Mouse (Mus musculus): ENCODE measurements at regions not wholly inside any gene's neighbourhood (a gene's known extent, or its start where the extent isn't known, plus 50 kb on each side); places are given as distances from the start of the nearest gene placed in this dataset.

DNA sequence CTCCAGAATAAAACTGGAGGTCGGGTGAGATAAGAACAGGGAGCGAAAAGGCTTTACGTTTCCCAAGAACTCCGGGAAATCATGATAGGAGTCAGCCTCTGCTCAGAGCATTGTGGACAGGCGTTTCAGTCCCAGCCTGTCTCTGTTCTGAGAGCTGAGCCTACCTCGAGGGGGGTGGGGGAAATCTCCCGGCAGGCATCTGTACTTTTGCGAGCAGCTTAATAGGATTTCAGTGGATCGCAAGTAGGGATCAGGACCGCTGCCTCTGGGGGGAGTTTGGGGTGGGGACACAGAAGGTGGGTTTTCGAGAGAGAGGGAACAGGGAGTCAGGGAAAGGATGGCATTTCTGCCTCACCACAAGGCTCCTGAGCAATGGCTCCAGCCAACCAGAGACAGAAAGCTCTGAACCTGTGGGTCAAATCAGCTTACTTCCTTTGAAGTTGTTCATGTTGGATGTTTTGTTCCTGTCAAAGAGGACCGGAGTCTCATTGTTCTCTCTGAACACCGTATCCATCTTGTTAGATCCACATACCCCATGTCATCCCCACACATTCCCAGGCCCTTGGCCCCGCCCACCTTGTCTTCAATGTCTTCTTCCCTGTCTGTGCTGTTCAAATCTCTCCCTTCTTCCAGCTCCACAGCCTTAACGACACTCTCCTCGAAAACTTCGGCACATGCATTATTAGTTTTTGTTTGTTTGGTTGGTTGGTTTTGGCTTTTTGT lies 109.5 kb downstream of the Trim29 start:
- Histone ChIP-seq H3K36me3 (ENCODE audit: control insufficient read depth, insufficient read depth, low read length) (no peaks in the 10 kb centered on the region), H3K4me3 (ENCODE audit: low read depth, low read length) (no peak overlapping the region), H3K4me2 (ENCODE audit: low read depth, low read length) (0 out of 2 replicates have a peak overlapping the region, but pooled peaks have one; percentile 17), H3K9ac (ENCODE audit: low read depth, low read length) (peak overlapping the region; percentile 36; the same call in 1 of the 2 replicates), H3K9me3 (ENCODE audit: control insufficient read depth, low read length) (no peaks in the 10 kb centered on the region), H3K27me3 (replicated peaks; ENCODE audit: control insufficient read depth, insufficient read depth, low read length) (0 out of 2 replicates have a peak, but pooled peaks cover 7% of the 10 kb centered on the region), H3K27ac (replicated peaks; ENCODE audit: low read depth, low read length) (no peak overlapping the region), H3K4me1 (ENCODE audit: control insufficient read depth, insufficient read depth, low read length) (no peaks in the 10 kb centered on the region)
- no peak for DNase-seq (ENCODE audit: low spot score)
- 20% methylated on average over 17 of the region's 17 CpGs for WGBS
- ATAC-seq (ENCODE audit: low read depth): no peak

DNA sequence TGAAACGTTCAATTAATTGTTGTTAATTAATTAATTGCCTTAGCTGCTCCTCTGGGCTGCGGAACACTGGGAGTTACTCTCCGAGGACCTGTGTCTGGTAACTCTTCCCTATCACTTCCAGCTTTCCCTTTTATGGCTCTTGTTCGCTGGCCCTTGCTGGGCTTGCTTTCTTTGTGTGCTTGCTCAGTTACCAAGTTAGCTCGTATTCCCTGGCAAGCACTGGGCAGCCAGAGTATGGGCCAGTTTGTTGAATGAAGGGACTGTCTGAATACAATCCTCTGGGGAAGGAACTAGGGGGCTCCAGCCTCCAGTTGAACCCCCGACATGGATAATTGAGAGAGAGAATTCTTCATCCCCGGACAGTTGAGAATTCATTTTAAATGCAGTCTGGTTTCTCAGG lies 116.4 kb downstream of the Trim29 start:
- no peak overlapping the region for H3K9ac ChIP-seq (ENCODE audit: low read depth, low read length)
- WGBS: 40% methylated on average over 7 of the region's 7 CpGs
- H3K36me3 ChIP-seq (ENCODE audit: control insufficient read depth, insufficient read depth, low read length): no peaks in the 10 kb centered on the region
- H3K27ac ChIP-seq (replicated peaks; ENCODE audit: low read depth, low read length): no peak overlapping the region
- H3K9me3 ChIP-seq (ENCODE audit: control insufficient read depth, low read length): no peaks in the 10 kb centered on the region
- H3K4me3 ChIP-seq (ENCODE audit: low read depth, low read length): no peak overlapping the region
- no peaks in the 10 kb centered on the region for H3K4me1 ChIP-seq (ENCODE audit: control insufficient read depth, insufficient read depth, low read length)
- no peak for ATAC-seq (ENCODE audit: low read depth)
- no peak overlapping the region for H3K4me2 ChIP-seq (ENCODE audit: low read depth, low read length)
- H3K27me3 ChIP-seq (replicated peaks; ENCODE audit: control insufficient read depth, insufficient read depth, low read length): no peaks in the 10 kb centered on the region
- DNase-seq (ENCODE audit: low spot score): no peak

DNA sequence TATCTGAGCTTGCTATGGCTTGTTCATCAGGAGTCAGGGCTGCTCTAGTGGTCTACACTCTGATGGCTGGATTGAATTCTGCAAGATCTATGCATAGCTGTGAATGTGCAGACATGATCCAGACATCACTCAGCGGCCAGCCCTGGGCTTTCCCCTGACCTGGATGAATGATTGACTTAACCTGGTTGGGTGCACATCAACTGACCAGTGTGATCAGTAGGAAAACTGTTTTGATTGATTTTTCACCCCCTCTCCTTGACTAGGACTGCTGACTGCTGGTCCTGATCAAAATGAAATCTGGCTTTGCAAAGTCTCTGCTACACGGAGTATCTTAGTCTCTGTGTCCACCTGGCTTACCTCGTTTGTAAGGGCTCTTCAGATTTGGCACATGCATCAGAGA lies 123.3 kb downstream of the Trim29 start:
- ATAC-seq (ENCODE audit: low read depth) (no peak), DNase-seq (ENCODE audit: low spot score) (no peak)
- H3K4me3 ChIP-seq (ENCODE audit: low read depth, low read length): no peak overlapping the region
- 65% methylated on average over 3 of the region's 3 CpGs for WGBS
- no peaks in the 10 kb centered on the region for H3K27me3 ChIP-seq (replicated peaks; ENCODE audit: control insufficient read depth, insufficient read depth, low read length)
- H3K9ac ChIP-seq (ENCODE audit: low read depth, low read length): no peak overlapping the region
- no peak overlapping the region for H3K27ac ChIP-seq (replicated peaks; ENCODE audit: low read depth, low read length)
- H3K36me3 ChIP-seq (ENCODE audit: control insufficient read depth, insufficient read depth, low read length): no peaks in the 10 kb centered on the region
- H3K9me3 ChIP-seq (ENCODE audit: control insufficient read depth, low read length): no peaks in the 10 kb centered on the region
- H3K4me1 ChIP-seq (ENCODE audit: control insufficient read depth, insufficient read depth, low read length): no peaks in the 10 kb centered on the region
- no peak overlapping the region for H3K4me2 ChIP-seq (ENCODE audit: low read depth, low read length)

DNA sequence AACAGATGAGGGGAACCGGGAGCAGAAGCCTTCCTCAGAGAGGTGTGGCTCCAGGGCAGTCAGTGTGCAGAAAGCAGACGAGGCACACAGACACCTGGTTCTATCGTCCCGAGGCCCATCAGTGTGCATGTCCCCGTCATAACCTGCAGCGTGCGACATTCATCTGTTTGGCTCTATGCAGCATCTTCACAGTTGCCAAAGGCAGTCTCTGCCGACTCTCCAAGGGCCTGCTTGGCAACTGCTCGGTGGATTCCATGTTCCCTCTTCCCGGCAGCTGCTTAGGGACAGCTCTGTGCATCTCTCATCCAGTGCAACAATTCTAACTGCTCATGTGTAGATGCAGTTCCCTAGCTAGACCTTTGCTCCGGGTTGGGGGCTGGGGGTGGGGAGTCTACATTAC lies 127.8 kb downstream of the Trim29 start:
- ATAC-seq (ENCODE audit: low read depth): no peak

DNA sequence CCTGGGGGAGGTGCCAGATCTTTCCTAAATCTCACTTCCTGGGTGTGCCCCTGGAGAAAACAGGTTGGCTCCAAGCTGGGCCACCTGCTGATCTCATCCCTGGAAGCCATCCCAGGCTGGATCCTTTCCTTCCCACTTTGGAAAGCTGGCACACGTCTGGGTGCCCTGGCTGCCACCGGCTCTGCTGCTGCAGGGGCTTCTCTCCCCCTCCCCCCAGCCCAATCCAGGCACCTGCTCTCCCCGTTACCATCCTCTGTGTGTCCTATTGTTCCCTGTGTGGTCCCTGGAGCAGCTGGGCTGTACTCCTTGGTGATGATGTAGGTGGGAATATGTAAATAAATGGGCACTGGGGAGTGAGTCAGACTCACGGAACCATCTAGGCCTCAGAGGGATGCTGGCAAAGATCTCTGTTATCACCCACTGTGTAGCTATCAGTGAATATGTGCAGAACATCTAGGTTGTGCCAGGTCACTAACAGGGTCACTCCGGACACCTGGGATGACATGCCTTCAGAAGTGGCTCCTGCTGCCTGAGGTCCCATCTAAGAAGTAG lies 130.4 kb downstream of the Trim29 start:
- H3K36me3 ChIP-seq (ENCODE audit: control insufficient read depth, insufficient read depth, low read length): no peaks in the 10 kb centered on the region
- H3K27me3 ChIP-seq (replicated peaks; ENCODE audit: control insufficient read depth, insufficient read depth, low read length): no peaks in the 10 kb centered on the region
- H3K27ac ChIP-seq (replicated peaks; ENCODE audit: low read depth, low read length): no peak overlapping the region
- H3K4me3 ChIP-seq (ENCODE audit: low read depth, low read length): no peak overlapping the region
- H3K4me1 ChIP-seq (ENCODE audit: control insufficient read depth, insufficient read depth, low read length): no peaks in the 10 kb centered on the region
- WGBS: 55% methylated on average over 5 of the region's 5 CpGs
- H3K4me2 ChIP-seq (ENCODE audit: low read depth, low read length): no peak overlapping the region
- no peak overlapping the region for H3K9ac ChIP-seq (ENCODE audit: low read depth, low read length)
- DNase-seq (ENCODE audit: low spot score) (no peak), ATAC-seq (ENCODE audit: low read depth) (peak; percentile 59; the same call in 1 of the 2 replicates)
- no peaks in the 10 kb centered on the region for H3K9me3 ChIP-seq (ENCODE audit: control insufficient read depth, low read length)

More for the DNA sequence above, 127.8 kb downstream of the Trim29 start:
- H3K9ac ChIP-seq (ENCODE audit: low read depth, low read length): no peak overlapping the region
- no peaks in the 10 kb centered on the region for H3K36me3 ChIP-seq (ENCODE audit: control insufficient read depth, insufficient read depth, low read length)
- H3K9me3 ChIP-seq (ENCODE audit: control insufficient read depth, low read length): no peaks in the 10 kb centered on the region
- WGBS: 77% methylated on average over 9 of the region's 11 CpGs
- no peaks in the 10 kb centered on the region for H3K27me3 ChIP-seq (replicated peaks; ENCODE audit: control insufficient read depth, insufficient read depth, low read length)
- no peaks in the 10 kb centered on the region for H3K4me1 ChIP-seq (ENCODE audit: control insufficient read depth, insufficient read depth, low read length)
- no peak overlapping the region for H3K4me2 ChIP-seq (ENCODE audit: low read depth, low read length)
- H3K4me3 ChIP-seq (ENCODE audit: low read depth, low read length): no peak overlapping the region
- no peak for DNase-seq (ENCODE audit: low spot score)
- H3K27ac ChIP-seq (replicated peaks; ENCODE audit: low read depth, low read length): no peak overlapping the region

DNA sequence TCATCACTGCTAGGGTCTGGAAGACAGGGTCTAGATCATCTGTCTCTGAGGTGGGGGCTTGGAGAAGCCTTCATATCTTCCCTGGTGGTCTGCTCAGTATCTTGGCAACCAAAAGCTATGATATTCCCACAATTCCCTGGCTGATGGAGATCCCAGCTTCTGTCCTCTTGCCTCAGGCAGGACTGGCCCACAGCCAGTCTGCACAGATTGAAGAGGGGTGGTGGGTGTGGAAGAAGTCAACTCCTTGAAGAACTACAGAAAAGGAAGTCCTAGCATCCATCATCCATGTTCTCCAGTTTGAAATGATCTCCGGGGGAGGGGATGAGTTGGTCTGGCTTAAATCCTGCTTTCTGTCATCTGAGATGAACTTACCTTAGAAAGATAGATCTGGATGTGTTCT lies 134.8 kb downstream of the Trim29 start:
- no peak for DNase-seq (ENCODE audit: low spot score)
- no peak for ATAC-seq (ENCODE audit: low read depth)
- no peaks in the 10 kb centered on the region for H3K4me1 ChIP-seq (ENCODE audit: control insufficient read depth, insufficient read depth, low read length)
- no peaks in the 10 kb centered on the region for H3K9me3 ChIP-seq (ENCODE audit: control insufficient read depth, low read length)
- H3K27ac ChIP-seq (replicated peaks; ENCODE audit: low read depth, low read length): no peak overlapping the region
- WGBS: 89% methylated on average over 1 of the region's 1 CpGs
- H3K36me3 ChIP-seq (ENCODE audit: control insufficient read depth, insufficient read depth, low read length): no peaks in the 10 kb centered on the region
- no peak overlapping the region for H3K9ac ChIP-seq (ENCODE audit: low read depth, low read length)
- H3K4me3 ChIP-seq (ENCODE audit: low read depth, low read length): no peak overlapping the region
- no peak overlapping the region for H3K4me2 ChIP-seq (ENCODE audit: low read depth, low read length)
- no peaks in the 10 kb centered on the region for H3K27me3 ChIP-seq (replicated peaks; ENCODE audit: control insufficient read depth, insufficient read depth, low read length)

DNA sequence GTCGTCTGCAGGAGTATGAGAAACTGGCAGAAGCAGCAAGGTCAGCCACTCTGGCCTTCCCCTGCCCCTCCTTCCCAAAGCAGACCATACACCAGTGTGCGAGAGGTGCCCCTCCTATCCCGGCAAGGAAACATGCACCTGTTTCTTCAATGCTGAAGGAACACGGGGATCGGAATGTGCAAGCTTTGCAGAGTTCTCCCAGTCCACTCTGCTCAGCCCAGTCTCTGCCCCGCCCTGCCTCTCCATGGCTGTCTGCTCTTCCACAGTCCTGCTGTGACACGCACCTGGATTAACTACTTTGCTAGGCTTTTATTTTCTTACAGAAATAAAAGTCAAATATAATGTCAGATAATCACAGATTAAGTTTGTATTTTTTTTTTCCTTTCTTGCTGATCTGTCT lies 136.7 kb downstream of the Trim29 start:
- Histone ChIP-seq H3K36me3 (ENCODE audit: control insufficient read depth, insufficient read depth, low read length) (no peaks in the 10 kb centered on the region), H3K4me2 (ENCODE audit: low read depth, low read length) (no peak overlapping the region), H3K9me3 (ENCODE audit: control insufficient read depth, low read length) (no peaks in the 10 kb centered on the region), H3K9ac (ENCODE audit: low read depth, low read length) (no peak overlapping the region), H3K4me3 (ENCODE audit: low read depth, low read length) (no peak overlapping the region), H3K4me1 (ENCODE audit: control insufficient read depth, insufficient read depth, low read length) (no peaks in the 10 kb centered on the region), H3K27ac (replicated peaks; ENCODE audit: low read depth, low read length) (no peak overlapping the region), H3K27me3 (replicated peaks; ENCODE audit: control insufficient read depth, insufficient read depth, low read length) (0 out of 2 replicates have a peak, but pooled peaks cover 3% of the 10 kb centered on the region)
- DNase-seq (ENCODE audit: low spot score) (peak; percentile 58), ATAC-seq (ENCODE audit: low read depth) (peak; percentile 71; the same call in 1 of the 2 replicates)
- WGBS: 55% methylated on average over 7 of the region's 7 CpGs

DNA sequence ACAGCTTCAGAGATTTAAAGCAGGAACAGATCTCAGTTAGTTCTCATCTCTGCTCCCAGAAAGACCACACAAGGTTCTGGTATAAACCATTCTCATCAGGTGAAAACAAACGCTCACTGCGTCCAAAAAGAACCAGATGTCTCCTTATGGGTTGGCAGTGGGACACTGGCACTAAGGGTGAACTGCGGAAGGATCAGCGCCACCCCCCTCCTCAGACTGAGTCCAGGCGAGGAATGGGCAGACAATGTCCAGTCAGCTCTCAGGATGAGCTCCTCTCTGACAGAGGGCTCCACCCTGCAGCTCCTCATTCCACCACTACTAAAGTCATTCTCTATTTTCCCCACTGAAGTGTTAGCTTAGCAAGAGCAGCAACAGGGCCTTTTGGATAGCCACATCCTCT lies 138.3 kb downstream of the Trim29 start:
- H3K36me3 ChIP-seq (ENCODE audit: control insufficient read depth, insufficient read depth, low read length): no peaks in the 10 kb centered on the region
- H3K27ac ChIP-seq (replicated peaks; ENCODE audit: low read depth, low read length): no peak overlapping the region
- H3K9me3 ChIP-seq (ENCODE audit: control insufficient read depth, low read length): no peaks in the 10 kb centered on the region
- no peaks in the 10 kb centered on the region for H3K4me1 ChIP-seq (ENCODE audit: control insufficient read depth, insufficient read depth, low read length)
- ATAC-seq (ENCODE audit: low read depth) (no peak), DNase-seq (ENCODE audit: low spot score) (no peak)
- no peak overlapping the region for H3K4me2 ChIP-seq (ENCODE audit: low read depth, low read length)
- H3K9ac ChIP-seq (ENCODE audit: low read depth, low read length): no peak overlapping the region
- no peak overlapping the region for H3K4me3 ChIP-seq (ENCODE audit: low read depth, low read length)
- H3K27me3 ChIP-seq (replicated peaks; ENCODE audit: control insufficient read depth, insufficient read depth, low read length): peaks cover 16% of the 10 kb centered on the region
- 78% methylated on average over 5 of the region's 5 CpGs for WGBS
